Mouse (Mus musculus): Measurements from ENCODE around the gene Acaca.
A peak's percentile ranks its signal among the peaks of the same experiment; 100 is the strongest.

Gene Acaca

GRCm38 (mm10) chr11:84146081-84146480 is 16.6 kb downstream of the Acaca start:
- no peak for DNase-seq (ENCODE audit: low read depth, low spot score)

- DNase-seq (ENCODE audit: low read depth, low spot score), result peak; percentile 61
Observed at GRCm38 (mm10) chr11:84150884-84151283, 21.4 kb downstream of the Acaca start.

- no peak for DNase-seq (ENCODE audit: low read depth, low spot score)
Observed at GRCm38 (mm10) chr11:84156535-84157262, 27.2 kb downstream of the Acaca start.

- no peak for DNase-seq (ENCODE audit: low read depth, low spot score)
Observed at GRCm38 (mm10) chr11:84164123-84164522, 34.7 kb downstream of the Acaca start.

GRCm38 (mm10) chr11:84164561-84164960 is 35.1 kb downstream of the Acaca start:
- DNase-seq (ENCODE audit: low read depth, low spot score), result no peak

GRCm38 (mm10) chr11:84167046-84167526 is 37.6 kb downstream of the Acaca start, which contains the start of gene Gm11437:
Gm11437 (minus strand) TSS chr11:84167476.
- DNase-seq (ENCODE audit: low read depth, low spot score), result no peak

- DNase-seq (ENCODE audit: low read depth, low spot score), result peak; percentile 68
Observed at GRCm38 (mm10) chr11:84168701-84169288, 39.3 kb downstream of the Acaca start.

GRCm38 (mm10) chr11:84172539-84173435 is 43.3 kb downstream of the Acaca start:
- DNase-seq (ENCODE audit: low read depth, low spot score), result no peak

- DNase-seq (ENCODE audit: low read depth, low spot score), result peak; percentile 27
Observed at GRCm38 (mm10) chr11:84178571-84178970, 49.1 kb downstream of the Acaca start.

- DNase-seq (ENCODE audit: low read depth, low spot score), result peak; percentile 93
Observed at GRCm38 (mm10) chr11:84179226-84179953, 49.9 kb downstream of the Acaca start.

- DNase-seq (ENCODE audit: low read depth, low spot score), result peak; percentile 85
Observed at GRCm38 (mm10) chr11:84179954-84180598, 50.6 kb downstream of the Acaca start.

- DNase-seq (ENCODE audit: low read depth, low spot score), result peak; percentile 12
Observed at GRCm38 (mm10) chr11:84181286-84181685, 51.8 kb downstream of the Acaca start.

- no peak for DNase-seq (ENCODE audit: low read depth, low spot score)
Observed at GRCm38 (mm10) chr11:84188530-84188929, 59.1 kb downstream of the Acaca start.

GRCm38 (mm10) chr11:84190581-84191233 is 61.2 kb downstream of the Acaca start:
- DNase-seq (ENCODE audit: low read depth, low spot score), result peak; percentile 17

- DNase-seq (ENCODE audit: low read depth, low spot score), result no peak
Observed at GRCm38 (mm10) chr11:84193249-84193648, 63.8 kb downstream of the Acaca start.

GRCm38 (mm10) chr11:84194751-84195150 is 65.3 kb downstream of the Acaca start:
- peak; percentile 13 for DNase-seq (ENCODE audit: low read depth, low spot score)

GRCm38 (mm10) chr11:84197607-84198402 is 68.3 kb downstream of the Acaca start:
- peak; percentile 22 for DNase-seq (ENCODE audit: low read depth, low spot score)

GRCm38 (mm10) chr11:84205776-84206175 is 76.3 kb downstream of the Acaca start:
- no peak for DNase-seq (ENCODE audit: low read depth, low spot score)

GRCm38 (mm10) chr11:84210876-84211275 is 81.4 kb downstream of the Acaca start:
- DNase-seq (ENCODE audit: low read depth, low spot score), result no peak
